Mouse (Mus musculus) spleen, postnatal 4 days (tissue): Measurements from ENCODE around the gene Gm21830.
"Not testable (repeated sequence)": the region's sequence is repeated elsewhere in the genome, so short reads cannot be mapped to it uniquely, and the experiment has no call there.

Experiments
- DNase-seq, 2 experiments: peaks; one replicate each; pipeline ENCODE4 v3.0.0; 2022; ENCODE audit warnings: low spot score in 2 of 2

Gene Gm21830

DNA sequence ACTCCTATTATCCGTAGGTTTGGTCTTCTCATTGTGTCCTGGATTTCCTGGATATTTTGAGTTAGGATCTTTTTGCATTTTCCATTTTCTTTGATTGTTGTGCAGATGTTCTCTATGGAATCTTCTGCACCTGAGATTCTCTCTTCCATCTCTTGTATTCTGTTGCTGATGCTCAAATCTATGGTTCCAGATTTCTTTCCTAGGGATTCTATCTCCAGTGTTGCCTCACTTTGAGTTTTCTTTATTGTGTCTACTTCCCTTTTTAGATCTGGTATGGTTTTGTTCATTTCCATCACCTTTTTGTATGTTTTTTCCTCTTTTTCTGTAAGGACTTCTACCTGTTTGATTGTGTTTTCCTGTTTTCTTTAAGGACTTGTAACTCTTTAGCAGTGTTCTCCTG, at the start of gene Gm21830:
Gene Gm21830 (plus strand): TSS at position 301 of the 400 bp plus-strand sequence.
- not testable (repeated sequence) for DNase-seq

DNA sequence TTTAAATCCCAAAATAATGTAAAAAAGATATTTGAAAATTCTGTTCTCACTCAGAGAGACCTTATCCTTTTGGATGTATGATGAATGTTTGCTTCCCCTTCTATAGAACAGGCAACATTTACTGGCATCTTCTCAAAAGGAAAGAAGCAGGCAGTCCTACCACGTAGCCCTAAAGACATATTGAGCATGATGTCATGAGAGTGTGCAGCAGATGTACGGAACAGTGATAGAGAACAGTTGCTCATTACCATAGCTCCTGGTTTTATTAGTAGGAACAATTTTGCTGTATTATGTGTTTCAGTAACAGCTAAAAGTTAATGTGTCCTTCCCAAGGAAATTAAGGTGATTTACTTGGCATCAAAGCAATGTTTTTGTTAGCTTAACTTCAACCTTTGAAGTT, 49.0 kb upstream of the Gm21830 start:
- DNase-seq = no peak

DNA sequence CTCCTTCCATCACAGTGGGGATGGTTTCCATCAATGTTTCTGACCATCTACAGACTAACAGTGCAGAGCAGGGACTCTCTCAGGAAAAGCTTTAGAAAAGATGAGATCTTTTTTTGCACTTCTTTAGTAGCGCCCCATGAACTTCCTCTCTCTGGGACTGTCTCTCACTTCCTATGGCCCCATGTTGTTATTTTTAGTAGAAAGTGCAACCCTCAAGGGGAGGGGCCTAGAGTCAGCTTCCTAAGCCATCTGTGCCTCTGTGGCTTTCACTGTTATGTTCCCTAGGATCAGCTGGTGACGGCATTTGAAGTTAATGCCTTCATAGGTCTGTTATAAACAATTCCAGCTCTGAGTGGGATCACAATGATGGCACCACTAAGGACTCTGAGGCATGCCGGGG, 35.0 kb upstream of the Gm21830 start:
- DNase-seq = no peak

DNA sequence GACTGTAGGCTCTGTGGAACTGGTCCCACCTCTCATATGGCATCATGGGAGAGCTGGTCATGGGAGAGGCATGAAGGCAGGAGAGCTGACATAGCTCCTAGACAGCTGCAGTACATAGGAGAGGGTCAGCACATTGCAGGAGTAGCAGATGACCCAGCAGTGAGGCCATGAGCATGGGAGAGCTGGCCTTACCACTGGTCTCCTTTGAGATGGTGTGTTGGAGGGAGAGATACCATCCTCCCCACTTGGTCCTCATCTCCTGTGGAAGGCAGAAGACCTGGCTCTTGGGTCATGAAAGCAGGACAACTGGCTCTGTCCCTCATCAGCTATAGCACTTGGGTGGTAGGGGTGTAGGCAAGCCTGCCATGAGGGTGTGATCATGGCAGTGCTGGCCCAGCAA, 7.3 kb downstream of the Gm21830 start:
- no peak for DNase-seq

DNA sequence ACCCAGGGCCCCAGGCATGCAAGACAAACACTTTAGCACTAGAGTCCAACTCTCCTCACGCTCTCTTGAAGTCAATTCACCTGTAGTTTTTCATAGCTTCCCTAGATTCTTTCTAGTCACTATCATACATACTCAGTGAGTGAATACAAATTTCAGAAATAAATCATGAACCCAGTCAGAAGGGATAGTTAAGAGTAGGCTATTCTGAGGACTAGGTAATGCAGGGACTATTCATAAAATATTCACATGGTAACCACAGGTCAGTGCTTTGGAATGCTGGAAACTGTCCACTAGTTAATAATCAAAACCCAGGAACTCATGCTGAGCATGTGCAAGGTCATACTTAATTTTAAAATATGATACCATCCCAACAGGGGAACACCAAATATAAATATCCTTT, 9.3 kb downstream of the Gm21830 start:
- DNase-seq = no peak

DNA sequence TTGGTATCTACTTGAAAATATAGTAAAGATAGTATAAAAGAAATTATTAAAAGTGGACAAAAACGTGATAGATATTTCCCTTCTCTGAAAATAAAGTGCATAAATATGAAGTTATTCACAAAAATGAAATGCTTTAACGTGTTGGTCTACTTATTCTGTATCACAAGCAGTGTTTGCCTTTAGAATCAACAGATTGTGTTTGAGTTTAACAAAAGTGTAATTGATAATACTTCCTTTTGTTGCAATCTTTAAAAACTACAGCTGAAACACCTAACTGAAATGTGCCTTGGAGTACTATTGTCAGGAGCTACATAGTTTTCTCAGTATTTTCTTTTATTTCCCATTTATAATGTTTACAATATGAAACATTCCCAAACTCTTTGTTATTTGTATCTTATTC, 19.6 kb downstream of the Gm21830 start, which contains the start of gene Gm26727:
Gene Gm26727 (minus strand): TSS at position 101 of the 400 bp plus-strand sequence.
- no peak for DNase-seq

DNA sequence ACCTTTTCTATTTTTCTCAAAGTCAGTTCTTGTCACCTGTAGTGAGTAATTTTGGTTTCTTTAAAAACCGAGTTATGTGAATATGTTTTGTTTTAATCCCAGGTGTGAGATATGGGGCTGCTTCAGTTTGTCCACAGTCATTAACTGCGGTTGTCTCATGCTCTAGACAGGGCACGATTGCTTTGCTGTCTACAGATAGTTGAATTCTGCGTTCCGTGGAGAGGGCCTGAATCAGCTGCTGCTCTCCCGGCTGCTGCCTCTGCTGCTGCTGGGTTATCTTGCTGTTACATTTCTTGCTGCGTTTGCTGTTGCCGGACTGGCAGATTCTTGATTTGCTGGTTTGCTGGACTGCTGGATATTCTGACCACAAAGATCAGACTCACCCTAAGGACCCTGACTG, 24.8 kb downstream of the Gm21830 start:
- DNase-seq = no peak

DNA sequence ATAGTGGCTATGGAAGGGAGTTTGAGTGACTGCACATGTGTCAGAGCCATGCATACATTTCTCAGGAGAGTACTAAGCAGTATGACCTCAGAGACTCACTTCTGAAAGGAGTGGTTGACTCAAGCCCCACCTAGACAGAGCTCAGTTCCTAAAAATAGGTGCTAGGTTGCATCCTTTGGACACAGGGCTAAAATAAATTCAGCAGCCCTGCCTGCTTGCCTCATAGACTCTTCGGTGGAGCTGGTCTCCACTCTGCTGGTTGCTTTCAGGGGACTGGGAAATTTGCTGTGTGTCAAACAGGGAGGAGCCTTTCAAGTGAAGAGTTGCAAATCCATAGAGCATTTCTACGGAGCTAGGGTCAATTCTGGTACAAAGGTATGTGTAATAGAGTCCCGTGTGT, 32.3 kb downstream of the Gm21830 start, which contains the start of gene Xirp2:
Gene Xirp2 (plus strand): TSS at position 223 of the 400 bp plus-strand sequence.
- DNase-seq = no peak

DNA sequence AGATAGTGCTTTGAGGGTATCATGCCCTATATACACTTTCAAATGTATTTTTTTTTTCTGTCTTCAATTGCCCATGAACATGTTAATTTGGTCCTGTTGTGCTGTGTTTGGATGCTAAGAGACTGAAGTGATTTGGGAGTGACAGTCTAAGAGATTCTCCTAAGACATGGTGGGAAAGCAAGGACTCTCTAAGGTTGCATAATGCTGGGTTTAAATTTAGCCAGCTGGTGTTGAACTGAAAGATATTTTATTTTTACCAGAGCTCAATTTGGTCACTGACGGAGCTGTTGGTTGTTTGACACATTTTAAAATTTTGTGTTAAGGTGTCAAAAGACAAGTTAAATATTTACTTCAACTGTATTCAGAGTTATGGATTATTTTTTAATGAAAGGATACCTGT, 33.2 kb downstream of the Gm21830 start:
- DNase-seq = no peak

DNA sequence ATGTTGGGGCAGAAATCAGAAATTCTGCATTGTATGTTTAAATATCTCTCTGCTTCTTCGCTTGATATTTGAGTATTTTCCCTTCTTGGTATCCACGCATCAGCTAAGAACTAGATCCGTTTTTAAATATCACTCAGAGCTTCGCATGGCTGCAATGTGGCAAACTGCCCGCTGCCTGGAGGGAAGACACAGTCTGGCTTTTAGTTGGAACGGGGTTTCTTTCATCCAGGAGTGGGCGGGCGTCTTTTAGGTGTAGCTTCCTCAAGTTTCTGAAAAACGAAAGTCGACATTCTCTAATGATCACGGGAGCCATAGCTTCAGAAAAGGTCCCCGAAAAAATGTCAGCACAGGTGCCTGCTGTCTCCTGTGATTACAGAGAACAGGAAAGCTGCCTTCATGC, 33.7 kb downstream of the Gm21830 start:
- no peak for DNase-seq

DNA sequence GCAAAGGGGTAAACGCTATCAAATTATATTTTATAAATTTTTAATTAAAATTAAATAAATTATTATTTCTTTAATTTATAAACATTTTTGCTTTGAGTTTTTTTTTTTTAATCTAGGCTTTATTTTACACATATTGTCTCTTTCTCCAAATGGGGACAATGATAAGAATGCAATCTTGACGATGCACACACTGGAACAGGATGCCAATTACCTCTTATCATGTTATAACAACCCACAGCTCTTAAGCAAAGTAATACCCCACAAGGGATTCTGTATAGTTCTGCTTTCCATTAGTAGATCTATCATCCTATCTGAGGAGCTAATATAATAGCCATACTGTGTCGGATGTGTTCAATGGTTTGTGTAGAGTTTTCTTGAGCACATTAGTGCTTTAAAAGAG, 47.3 kb downstream of the Gm21830 start:
- DNase-seq = no peak

DNA sequence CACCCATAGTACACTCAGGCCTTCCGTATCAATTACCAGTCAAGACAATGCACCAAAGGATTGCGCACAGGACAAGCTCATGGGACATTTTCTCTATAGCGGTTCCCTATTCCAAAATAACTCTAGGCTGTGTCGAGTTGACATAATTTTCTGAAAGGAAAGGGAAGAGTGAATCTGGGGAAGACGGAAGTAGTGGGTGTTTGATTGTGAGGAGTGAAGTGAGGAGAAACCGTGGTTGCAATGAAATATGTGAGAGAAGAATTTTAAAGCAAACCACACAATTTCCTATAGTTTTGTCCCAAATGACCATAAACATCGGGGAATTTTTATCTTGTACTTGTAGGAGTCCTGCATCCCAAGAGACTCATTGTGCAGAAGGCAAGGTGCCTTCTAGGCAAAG, 53.5 kb downstream of the Gm21830 start:
- no peak for DNase-seq

DNA sequence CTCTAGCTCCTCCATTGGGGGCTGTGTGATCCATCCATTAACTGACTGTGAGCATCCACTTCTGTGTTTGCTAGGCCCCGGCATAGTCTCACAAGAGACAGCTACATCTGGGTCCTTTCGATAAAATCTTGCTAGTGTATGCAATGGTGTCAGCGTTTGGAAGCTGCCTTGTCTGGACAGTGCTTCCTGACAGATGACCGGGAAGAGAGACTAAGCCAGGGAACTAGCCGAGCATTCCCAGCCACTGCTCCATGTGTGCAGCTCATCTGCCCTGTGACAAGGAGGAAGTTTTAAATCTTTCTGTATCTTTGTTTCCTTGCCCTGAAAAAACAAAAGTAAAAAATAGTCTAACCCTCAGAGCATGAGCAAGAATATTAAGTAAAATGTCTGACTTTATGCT, 56.5 kb downstream of the Gm21830 start:
- not testable (repeated sequence) for DNase-seq

DNA sequence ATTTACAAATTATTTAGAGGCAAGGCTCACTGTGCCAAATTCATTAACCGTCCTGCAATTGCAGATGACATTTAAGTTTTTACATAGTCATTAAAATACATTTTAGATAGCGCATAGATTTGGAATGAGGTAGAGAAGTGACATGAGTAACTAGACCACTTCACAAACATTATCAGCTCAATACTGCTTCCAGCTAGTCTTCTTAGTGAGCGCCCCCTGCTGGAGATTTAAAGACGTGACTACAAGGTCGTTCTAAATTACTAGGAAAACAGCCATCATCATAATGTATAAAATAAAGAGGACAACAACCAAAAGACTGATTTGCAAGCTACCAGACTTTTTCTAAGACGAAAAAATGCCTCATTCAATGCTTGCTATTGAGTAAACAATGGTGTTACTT, 64.2 kb downstream of the Gm21830 start:
- no peak for DNase-seq

DNA sequence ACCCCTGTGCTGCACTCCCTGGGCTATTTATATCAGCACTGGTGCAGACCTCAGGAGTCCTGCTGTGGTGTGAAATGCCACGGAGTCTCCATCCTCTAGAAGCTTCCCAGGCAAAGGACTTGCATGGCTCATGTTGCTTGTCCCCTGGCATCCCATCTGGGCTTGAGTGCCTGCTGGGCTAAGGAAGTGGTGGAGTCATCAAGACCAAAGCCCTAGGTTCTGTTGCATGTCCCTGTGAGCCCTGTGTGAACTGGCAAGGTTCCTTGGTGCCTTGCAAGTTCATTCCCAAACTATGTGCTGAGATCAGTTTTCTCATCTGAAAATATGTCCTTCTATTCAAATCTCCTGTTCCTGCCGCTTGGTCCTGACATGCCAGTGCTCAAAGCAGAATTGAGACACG, 67.5 kb downstream of the Gm21830 start:
- DNase-seq = no peak
